Mouse (Mus musculus) liver, embryonic 16.5 days (tissue): ENCODE measurements around the gene Ntm. TPM values are rescaled to one million over a fixed set of nuclear protein-coding genes. Genes with fewer than 3 reads are reported as not detected.

ENCODE experiments used
- ATAC-seq: fragments of 200-750 bp; cut with Nextera tagmentation; 2 replicates; pipeline ENCODE4 v1.8.0; 2017; ENCODE audit warnings: low read depth, mild to moderate bottlenecking, moderate number of reproducible peaks, moderate library complexity
- H3K27ac ChIP-seq: fragments of 300-500 bp; sonication (generic); 2 replicates; pipeline ENCODE4 v1.5.1; 2014; ENCODE audit warnings: mild to moderate bottlenecking, low read length
- H3K27me3 ChIP-seq: fragments of 300-500 bp; sonication (generic); 2 replicates; pipeline ENCODE4 v1.6.1; 2014; ENCODE audit warnings: low read depth, low read length, mixed read lengths; ENCODE audit not compliant: control insufficient read depth, insufficient read depth
- H3K36me3 ChIP-seq: fragments of 300-500 bp; sonication (generic); 2 replicates; pipeline ENCODE4 v1.6.1; 2014; ENCODE audit warnings: mild to moderate bottlenecking; ENCODE audit not compliant: control insufficient read depth, insufficient read depth
- H3K4me1 ChIP-seq: fragments of 300-500 bp; sonication (generic); 2 replicates; pipeline ENCODE4 v1.6.1; 2014; ENCODE audit warnings: low read depth, low read length, mixed read lengths; ENCODE audit not compliant: control insufficient read depth
- H3K4me2 ChIP-seq: fragments of 300-500 bp; sonication (generic); 2 replicates; pipeline ENCODE4 v1.6.1; 2014; ENCODE audit warnings: low read depth, low read length, mixed read lengths
- H3K4me3 ChIP-seq: fragments of 300-500 bp; sonication (generic); 2 replicates; pipeline ENCODE4 v1.5.1; 2014; ENCODE audit warnings: low read depth, mild to moderate bottlenecking, low read length
- H3K9ac ChIP-seq: fragments of 300-500 bp; sonication (generic); 2 replicates; pipeline ENCODE4 v1.6.1; 2014; ENCODE audit warnings: low read depth, low read length
- H3K9me3 ChIP-seq: fragments of 300-500 bp; sonication (generic); replicated peaks from 2 replicates; pipeline ENCODE4 v1.6.1; 2016; ENCODE audit warnings: low read length; ENCODE audit not compliant: control insufficient read depth
- WGBS: fragments of 180-500 bp; shearing (Covaris S2); extraction: QIAGEN DNeasy Blood & Tissue Kit; methylation state at CpG from one replicate; pipeline ENCODE4 v1.1.7; 2014; ENCODE audit not compliant: insufficient replicate concordance; 5-methylcytosine and 5-hydroxymethylcytosine counted together
- polyA plus RNA-seq: library from polyadenylated mRNA; unstranded; fragments of >200 nt; fragmentation: Nextera tagmentation; extraction: Ambion mirVana; gene quantifications from 2 replicates; pipeline ENCODE4 v1.2.1, GENCODE M21; 2015

Ntm gene
- polyA plus RNA-seq, 1 experiment from 2014 or later: 0.33 TPM

GRCm38 (mm10) chr9:29796281-29796680 is 166.7 kb downstream of the Ntm start:
- no peak for ATAC-seq
- Histone ChIP-seq H3K27ac (no peak overlapping the region), H3K9me3 (no peaks in the 10 kb centered on the region), H3K4me2 (no peak overlapping the region), H3K27me3 (no peaks in the 10 kb centered on the region), H3K4me3 (no peak overlapping the region), H3K36me3 (no peaks in the 10 kb centered on the region), H3K4me1 (no peaks in the 10 kb centered on the region), H3K9ac (no peak overlapping the region)
- 63% methylated on average over 4 of the region's 4 CpGs for WGBS

DNA sequence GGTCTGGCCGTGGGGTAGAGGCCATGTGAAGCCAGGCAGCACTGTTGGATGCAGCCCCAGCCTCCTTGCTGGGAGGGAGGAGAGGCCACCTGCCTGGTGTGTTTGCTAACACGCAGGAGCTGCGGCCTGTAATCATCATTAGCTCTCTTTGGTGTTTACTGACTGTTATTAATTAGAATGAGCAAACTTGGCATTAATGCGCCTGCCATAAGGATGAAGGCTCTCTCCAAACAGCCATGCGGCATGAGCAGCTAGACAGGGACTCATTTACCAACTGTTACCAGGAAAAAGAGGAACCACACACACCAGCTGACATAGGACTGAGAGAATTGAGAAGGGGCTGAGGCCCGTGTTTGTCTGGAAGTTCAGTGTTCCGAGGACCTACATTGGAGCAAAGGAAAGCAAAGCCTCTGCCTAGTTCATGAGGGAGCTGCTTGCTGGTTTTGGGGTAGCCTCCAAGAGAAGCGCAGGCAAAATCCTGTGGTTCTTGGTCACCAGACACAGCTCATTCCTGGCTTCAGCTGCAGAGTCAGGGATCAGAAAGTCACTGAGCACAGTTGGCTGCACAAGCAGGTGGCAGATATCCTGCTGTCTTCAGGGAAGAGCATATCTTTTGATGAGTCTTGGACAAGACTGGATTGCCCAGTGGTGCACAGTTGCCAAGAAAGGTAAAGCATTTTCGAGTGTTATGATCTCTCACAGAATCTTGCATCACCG is 171.6 kb downstream of the Ntm start:
- ATAC-seq: no peak
- 37% methylated on average over 10 of the region's 10 CpGs for WGBS

DNA sequence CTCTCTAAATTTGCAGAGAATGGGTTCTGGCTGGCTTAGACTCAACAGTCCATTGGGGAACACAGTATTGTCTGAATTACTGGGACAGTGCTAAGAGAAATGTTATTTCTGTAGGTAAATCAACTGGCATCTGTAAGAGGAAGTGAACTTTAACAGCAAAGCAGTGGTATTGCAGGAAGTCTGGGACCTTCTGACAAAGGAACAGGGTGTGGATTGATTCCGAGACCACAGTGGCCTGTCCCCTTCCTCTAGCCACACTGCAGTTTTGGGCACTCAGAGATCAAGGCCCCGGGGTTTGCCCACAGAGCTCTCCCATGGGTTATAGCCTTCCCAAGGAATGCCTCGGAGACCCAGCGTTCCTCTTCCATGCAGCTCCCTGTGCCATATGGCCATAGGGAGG is 172.9 kb downstream of the Ntm start:
- Histone ChIP-seq H3K36me3 (no peaks in the 10 kb centered on the region), H3K4me2 (no peak overlapping the region), H3K27ac (no peak overlapping the region), H3K27me3 (no peaks in the 10 kb centered on the region), H3K4me1 (no peaks in the 10 kb centered on the region), H3K9me3 (no peaks in the 10 kb centered on the region), H3K4me3 (no peak overlapping the region), H3K9ac (no peak overlapping the region)
- WGBS: 10% methylated on average over 4 of the region's 4 CpGs
- no peak for ATAC-seq

More for the DNA sequence above, 171.6 kb downstream of the Ntm start:
- Histone ChIP-seq H3K9me3 (no peaks in the 10 kb centered on the region), H3K9ac (no peak overlapping the region), H3K4me3 (no peak overlapping the region), H3K4me2 (no peak overlapping the region), H3K27ac (no peak overlapping the region), H3K36me3 (no peaks in the 10 kb centered on the region), H3K4me1 (no peaks in the 10 kb centered on the region), H3K27me3 (no peaks in the 10 kb centered on the region)

GRCm38 (mm10) chr9:29788855-29789254 is 174.1 kb downstream of the Ntm start:
- 61% methylated on average over 9 of the region's 9 CpGs for WGBS
- Histone ChIP-seq H3K4me1 (no peaks in the 10 kb centered on the region), H3K9me3 (no peaks in the 10 kb centered on the region), H3K36me3 (no peaks in the 10 kb centered on the region), H3K9ac (no peak overlapping the region), H3K4me2 (no peak overlapping the region), H3K27me3 (no peaks in the 10 kb centered on the region), H3K4me3 (no peak overlapping the region), H3K27ac (no peak overlapping the region)
- no peak for ATAC-seq

DNA sequence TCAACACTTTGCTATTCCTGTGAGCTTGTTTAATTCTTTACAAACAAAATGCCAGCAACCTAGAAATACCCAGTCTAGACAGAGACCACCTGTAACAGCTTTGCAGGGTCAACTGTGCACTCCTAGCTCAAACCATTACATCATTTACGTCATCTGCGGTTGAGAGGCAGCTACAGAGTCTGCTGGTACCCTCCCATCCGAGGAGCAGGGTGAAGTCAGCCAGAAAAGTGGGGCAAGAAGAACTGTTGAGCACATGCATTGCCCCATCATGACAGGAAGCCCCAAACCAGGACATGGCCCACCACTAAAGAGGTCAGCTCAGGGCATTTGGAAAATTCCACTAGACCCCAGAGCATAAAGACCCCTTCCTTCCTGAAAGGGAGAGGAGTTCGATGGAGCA is 175.5 kb downstream of the Ntm start:
- H3K4me1 ChIP-seq: no peaks in the 10 kb centered on the region
- H3K4me3 ChIP-seq: no peak overlapping the region
- no peaks in the 10 kb centered on the region for H3K9me3 ChIP-seq
- H3K36me3 ChIP-seq: no peaks in the 10 kb centered on the region
- H3K27me3 ChIP-seq: no peaks in the 10 kb centered on the region
- H3K9ac ChIP-seq: no peak overlapping the region
- ATAC-seq: no peak
- no peak overlapping the region for H3K27ac ChIP-seq
- H3K4me2 ChIP-seq: no peak overlapping the region
- WGBS: 38% methylated on average over 4 of the region's 4 CpGs

DNA sequence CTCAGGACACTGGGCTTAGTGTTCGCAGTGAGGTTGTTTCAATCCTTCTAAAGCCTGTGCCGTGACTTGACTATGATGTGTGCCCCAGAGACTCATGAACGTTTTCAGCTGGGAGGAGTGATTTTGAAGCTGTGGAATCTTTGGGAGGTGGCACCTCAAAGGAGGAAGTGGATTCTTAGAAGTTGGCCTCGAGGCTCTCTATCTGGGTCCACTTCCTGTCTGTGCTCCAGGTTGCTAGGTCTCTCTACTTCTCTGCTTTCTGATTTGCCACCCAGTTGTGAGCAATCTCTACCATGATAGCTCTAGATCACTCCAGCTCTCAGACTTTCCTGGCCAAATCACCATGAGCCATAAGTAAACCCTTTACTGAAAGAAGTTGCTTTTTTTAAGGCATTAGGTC is 180.2 kb downstream of the Ntm start:
- Histone ChIP-seq H3K27me3 (no peaks in the 10 kb centered on the region), H3K36me3 (no peaks in the 10 kb centered on the region), H3K4me2 (no peak overlapping the region), H3K4me1 (no peaks in the 10 kb centered on the region), H3K9me3 (no peaks in the 10 kb centered on the region), H3K9ac (no peak overlapping the region), H3K27ac (no peak overlapping the region), H3K4me3 (no peak overlapping the region)
- 40% methylated on average over 4 of the region's 4 CpGs for WGBS
- no peak for ATAC-seq

- no peak overlapping the region for H3K4me3 ChIP-seq
- H3K27ac ChIP-seq: no peak overlapping the region
- H3K27me3 ChIP-seq: no peaks in the 10 kb centered on the region
- H3K4me1 ChIP-seq: no peaks in the 10 kb centered on the region
- H3K9ac ChIP-seq: no peak overlapping the region
- no peaks in the 10 kb centered on the region for H3K9me3 ChIP-seq
- H3K4me2 ChIP-seq: no peak overlapping the region
- WGBS: 60% methylated on average over 7 of the region's 7 CpGs
- H3K36me3 ChIP-seq: no peaks in the 10 kb centered on the region
- ATAC-seq: no peak
Observed at GRCm38 (mm10) chr9:29779739-29780138, 183.2 kb downstream of the Ntm start.

- no peaks in the 10 kb centered on the region for H3K27me3 ChIP-seq
- no peak overlapping the region for H3K9ac ChIP-seq
- H3K4me2 ChIP-seq: no peak overlapping the region
- 51% methylated on average over 3 of the region's 3 CpGs for WGBS
- H3K36me3 ChIP-seq: no peaks in the 10 kb centered on the region
- no peaks in the 10 kb centered on the region for H3K9me3 ChIP-seq
- H3K4me1 ChIP-seq: no peaks in the 10 kb centered on the region
- ATAC-seq: no peak
- H3K4me3 ChIP-seq: no peak overlapping the region
- no peak overlapping the region for H3K27ac ChIP-seq
Observed at GRCm38 (mm10) chr9:29776951-29777350, 186.0 kb downstream of the Ntm start.

GRCm38 (mm10) chr9:29776542-29776941 is 186.4 kb downstream of the Ntm start:
- H3K27ac ChIP-seq: no peak overlapping the region
- H3K27me3 ChIP-seq: no peaks in the 10 kb centered on the region
- H3K36me3 ChIP-seq: no peaks in the 10 kb centered on the region
- H3K9ac ChIP-seq: no peak overlapping the region
- no peak overlapping the region for H3K4me2 ChIP-seq
- no peaks in the 10 kb centered on the region for H3K9me3 ChIP-seq
- ATAC-seq: no peak
- 54% methylated on average over 4 of the region's 4 CpGs for whole genome bisulfite sequencing
- no peaks in the 10 kb centered on the region for H3K4me1 ChIP-seq
- H3K4me3 ChIP-seq: no peak overlapping the region
